Mouse (Mus musculus): ENCODE measurements at regions not wholly inside any gene's neighbourhood (a gene's known extent, or its start where the extent isn't known, plus 50 kb on each side); places are given as distances from the start of the nearest gene placed in this dataset.

GRCm38 (mm10) chr9:59232682-59233081, 58.7 kb upstream of the Adpgk start:
- CTCF ChIA-PET: no interaction called here
- POLR2A ChIA-PET: no interaction called here

- CTCF ChIA-PET: no interaction called here
- POLR2A ChIA-PET: no interaction called here
These were observed 59.4 kb upstream of the Adpgk start for GRCm38 (mm10) chr9:59231947-59232346.

- ChIA-PET CTCF (no interaction called here), POLR2A (no interaction called here)
These were observed 60.2 kb upstream of the Adpgk start for GRCm38 (mm10) chr9:59231186-59231585.

- ChIA-PET POLR2A (no interaction called here), CTCF (interaction anchor here in 2 of 4 experiments (0.6 kb wide), 2 partner anchors 150 to 297 kb away, joined by 3 read pairs; no protein-coding TSS in a partner anchor)
These were observed 61.2 kb upstream of the Adpgk start for GRCm38 (mm10) chr9:59230161-59230560.

- ChIA-PET CTCF (interaction anchor here in 1 of 4 experiments (0.6 kb wide), 1 partner anchor 38 kb away, joined by 5 read pairs; no protein-coding TSS in a partner anchor), POLR2A (interaction anchor here in 1 of 4 experiments (1.4 kb wide), 1 partner anchor 63 kb away, joined by 3 read pairs; the partner anchor contains the start of gene Adpgk)
These were observed 63.4 kb upstream of the Adpgk start for GRCm38 (mm10) chr9:59227948-59228347.

GRCm38 (mm10) chr9:59226361-59226760, 65.0 kb upstream of the Adpgk start:
- ChIA-PET CTCF (no interaction called here), POLR2A (interaction anchor here in 1 of 4 experiments (1.4 kb wide), 1 partner anchor 65 kb away, joined by 3 read pairs; the partner anchor contains the start of gene Adpgk)

- ChIA-PET CTCF (no interaction called here), POLR2A (interaction anchor here in 1 of 4 experiments (0.5 kb wide), 1 partner anchor 421 kb away, joined by 4 read pairs; no protein-coding TSS in a partner anchor)
These were observed 72.1 kb upstream of the Adpgk start for GRCm38 (mm10) chr9:59219277-59219676.

GRCm38 (mm10) chr9:59202654-59203514, 88.5 kb upstream of the Adpgk start:
- ChIA-PET POLR2A (no interaction called here), CTCF (interaction anchor here in 1 of 4 experiments (0.6 kb wide), 1 partner anchor 68 kb away, joined by 5 read pairs; no protein-coding TSS in a partner anchor)

- ChIA-PET POLR2A (no interaction called here), CTCF (interaction anchor here in 1 of 4 experiments (0.5 kb wide), 1 partner anchor 83 kb away, joined by 3 read pairs; no protein-coding TSS in a partner anchor)
These were observed 91.7 kb upstream of the Adpgk start for GRCm38 (mm10) chr9:59199495-59200196.

GRCm38 (mm10) chr9:59198221-59198875, 93.0 kb upstream of the Adpgk start:
- ChIA-PET CTCF (no interaction called here), POLR2A (interaction anchor here in 2 of 4 experiments (0.6 to 1.0 kb wide), 3 partner anchors 12 to 497 kb away, joined by 3 to 5 read pairs (median 3); no protein-coding TSS in a partner anchor)

- POLR2A ChIA-PET: interaction anchor here in 1 of 4 experiments (0.8 to 1.0 kb wide), 2 partner anchors 13 to 352 kb away, joined by 3 to 5 read pairs; no protein-coding TSS in a partner anchor
These were observed 93.9 kb upstream of the Adpgk start for GRCm38 (mm10) chr9:59197506-59197905.

GRCm38 (mm10) chr9:59193971-59194370, 97.4 kb upstream of the Adpgk start:
- ChIA-PET POLR2A (interaction anchor here in 1 of 4 experiments (0.7 kb wide), 1 partner anchor 11 kb away, joined by 3 read pairs; no protein-coding TSS in a partner anchor), CTCF (no interaction called here)

More at GRCm38 (mm10) chr9:59197506-59197905, 93.9 kb upstream of the Adpgk start:
- CTCF ChIA-PET: interaction anchor here in 1 of 4 experiments (0.6 kb wide), 1 partner anchor 711 kb away, joined by 5 read pairs; no protein-coding TSS in a partner anchor

- ChIA-PET POLR2A (interaction anchor here in 1 of 4 experiments (0.6 kb wide), 1 partner anchor 1096 kb away, joined by 3 read pairs; no protein-coding TSS in a partner anchor), CTCF (no interaction called here)
These were observed 102.2 kb upstream of the Adpgk start for GRCm38 (mm10) chr9:59189141-59189540.

GRCm38 (mm10) chr9:59188411-59188810, 102.9 kb upstream of the Adpgk start:
- POLR2A ChIA-PET: interaction anchor here in 1 of 4 experiments (0.5 kb wide), 1 partner anchor 261 kb away, joined by 4 read pairs; no protein-coding TSS in a partner anchor
- CTCF ChIA-PET: no interaction called here

GRCm38 (mm10) chr9:59186326-59186725, 105.0 kb upstream of the Adpgk start:
- ChIA-PET POLR2A (interaction anchor here in 1 of 4 experiments (0.6 to 1.0 kb wide), 2 partner anchors 22 to 290 kb away, joined by 3 read pairs; no protein-coding TSS in a partner anchor), CTCF (no interaction called here)

GRCm38 (mm10) chr9:59184089-59184488, 107.3 kb upstream of the Adpgk start:
- POLR2A ChIA-PET: interaction anchor here in 1 of 4 experiments (0.6 kb wide), 1 partner anchor 97 kb away, joined by 4 read pairs; no protein-coding TSS in a partner anchor

GRCm38 (mm10) chr9:59182906-59183305, 108.5 kb upstream of the Adpgk start:
- CTCF ChIA-PET: no interaction called here
- POLR2A ChIA-PET: interaction anchor here in 1 of 4 experiments (0.8 kb wide), 1 partner anchor 11 kb away, joined by 3 read pairs; no protein-coding TSS in a partner anchor

More at GRCm38 (mm10) chr9:59184089-59184488, 107.3 kb upstream of the Adpgk start:
- CTCF ChIA-PET: no interaction called here

- POLR2A ChIA-PET: interaction anchor here in 1 of 4 experiments (0.8 kb wide), 1 partner anchor 11 kb away, joined by 3 read pairs; no protein-coding TSS in a partner anchor
- CTCF ChIA-PET: no interaction called here
These were observed 108.9 kb upstream of the Adpgk start for GRCm38 (mm10) chr9:59182490-59182889.

- CTCF ChIA-PET: no interaction called here
- POLR2A ChIA-PET: no interaction called here
These were observed 119.8 kb upstream of the Adpgk start for GRCm38 (mm10) chr9:59171576-59171975.

Data from embryonic stem cell, embryonic (primary cell).